ENCODE assay signal across 7 mouse cellular contexts in genomic region chr17:4946421-4946974, GRCm38 (mm10). TPM values are rescaled to one million over a fixed set of nuclear protein-coding genes. Genes with fewer than 3 reads are reported as not detected.
DNase-seq lines count a peak whose midpoint lies in the region; ATAC-seq and TF ChIP-seq lines count a peak whose summit lies in the region.

No protein-coding gene starts in this region.

- peak overlapping the region; percentile 43 for H3K4me3 ChIP-seq in limb, embryonic 10.5 days
- no peak overlapping the region for H3K4me3 ChIP-seq in midbrain, embryonic 15.5 days

- no peaks in the 10 kb centered on the region for H3K9me3 ChIP-seq in limb, embryonic 10.5 days (replicated peaks)
- H3K9me3 ChIP-seq in midbrain, embryonic 15.5 days = no peaks in the 10 kb centered on the region

- no peak overlapping the region for H3K9ac ChIP-seq in midbrain, embryonic 15.5 days

- intact Hi-C loops in heart, postnatal 10 days (cut with DNase I) = no loop called here

- no peak for TF ChIP-seq CTCF in brain, embryonic 14.5 days (IDR thresholded peaks at IDR 0.05; ENCODE audit: borderline replicate concordance, extremely low read depth, insufficient read depth, insufficient read length)

- no peak for TF ChIP-seq POLR2A in brain, embryonic 14.5 days (IDR thresholded peaks at IDR 0.05; ENCODE audit: borderline replicate concordance, extremely low read depth, insufficient read depth, insufficient read length, poor library complexity, severe bottlenecking)

- peak; percentile 37 for DNase-seq in brain, embryonic 14.5 days (ENCODE audit: low read depth)
- DNase-seq in cerebellum, postnatal 36 days = peak; percentile 57 to 61
- DNase-seq in heart, postnatal 10 days = peak; percentile 9 to 30
- DNase-seq in limb, embryonic 10.5 days (ENCODE audit: low spot score) = peak; percentile 38
- DNase-seq in thymus, postnatal 0 days (ENCODE audit: low spot score) = no peak
- DNase-seq in adrenal gland, postnatal 14 days = no peak

- H3K4me1 ChIP-seq in limb, embryonic 10.5 days = peaks cover 22% of the 10 kb centered on the region
- H3K4me1 ChIP-seq in midbrain, embryonic 15.5 days = peaks cover 14% of the 10 kb centered on the region

- 20% methylated on average over 12 of the region's 12 CpGs for WGBS in limb, embryonic 10.5 days
- WGBS in midbrain, embryonic 15.5 days = 17% methylated on average over 11 of the region's 12 CpGs

- no peak for ATAC-seq in midbrain, embryonic 15.5 days (replicated peaks)

- no peaks in the 10 kb centered on the region for H3K36me3 ChIP-seq in limb, embryonic 10.5 days
- H3K36me3 ChIP-seq in midbrain, embryonic 15.5 days (replicated peaks) = no peaks in the 10 kb centered on the region

- H3K27me3 ChIP-seq in limb, embryonic 10.5 days (ENCODE audit: low read depth, poor library complexity, severe bottlenecking) = no peaks in the 10 kb centered on the region; the same call in 1 of the 2 replicates
- H3K27me3 ChIP-seq in midbrain, embryonic 15.5 days (replicated peaks) = no peaks in the 10 kb centered on the region

- H3K27ac ChIP-seq in limb, embryonic 10.5 days = peak overlapping the region; percentile 78
- no peak overlapping the region for H3K27ac ChIP-seq in midbrain, embryonic 15.5 days

- peak overlapping the region; percentile 14; the same call in 1 of the 2 replicates for H3K4me2 ChIP-seq in midbrain, embryonic 15.5 days

RNA-seq across cellular contexts. Expression of gene Arid1b, which starts 47.6 kb away (rescaled TPM):
- polyA plus RNA-seq in brain, embryonic 14.5 days (2012; rRNA removed) = 22.0 and 41.6 TPM in 2 replicates
- total RNA-seq in heart, postnatal 10 days (2021) = 10 to 100 TPM; 38.9 to 41.4 TPM
- 10.7 and 12.5 TPM in 2 replicates for polyA plus RNA-seq in limb, embryonic 10.5 days (2016; fragmentation: Nextera tagmentation; extraction: Ambion mirVana)
- polyA plus RNA-seq in midbrain, embryonic 15.5 days (2015; fragmentation: Nextera tagmentation; extraction: Ambion mirVana) = 14.4 and 16.5 TPM in 2 replicates
- 10.9 and 12.6 TPM in 2 replicates for polyA plus RNA-seq in thymus, postnatal 0 days (2015; fragmentation: Nextera tagmentation; extraction: Ambion mirVana)
- total RNA-seq in adrenal gland, postnatal 14 days (2021) = 70.0 and 75.6 TPM in 2 replicates

Comparison
In these comparisons a context has a peak if more than half of its experiments do, and no peak if none do; other contexts are left out.
1. DNase-seq: peak in brain, embryonic 14.5 days (single experiment), cerebellum, postnatal 36 days (2 of 2), heart, postnatal 10 days (2 of 2) and limb, embryonic 10.5 days (single experiment); none in thymus, postnatal 0 days (single experiment) and adrenal gland, postnatal 14 days (single experiment).